Mouse (Mus musculus) retina, embryonic 14.5 days (tissue): ENCODE measurements around the gene Lrrc74a.
A peak's percentile ranks its signal among the peaks of the same experiment; 100 is the strongest.

Source experiments
- DNase-seq: peaks from one replicate; pipeline ENCODE4 v3.0.0-alpha.2; 2015; ENCODE audit warnings: low spot score

The Lrrc74a gene

GRCm38 (mm10) chr12:86734319-86734810 lies at the start of gene Lrrc74a:
Gene Lrrc74a (plus strand): TSS chr12:86734369.
- DNase-seq: no peak

GRCm38 (mm10) chr12:86685275-86685674 lies 48.9 kb upstream of the Lrrc74a start:
- DNase-seq: no peak

- no peak for DNase-seq
These were observed 47.4 kb upstream of the Lrrc74a start for GRCm38 (mm10) chr12:86686551-86687330.

GRCm38 (mm10) chr12:86687445-86687955 lies 46.7 kb upstream of the Lrrc74a start:
- no peak for DNase-seq

- DNase-seq: no peak
These were observed 46.1 kb upstream of the Lrrc74a start for GRCm38 (mm10) chr12:86687971-86688573.

- no peak for DNase-seq
These were observed 45.3 kb upstream of the Lrrc74a start for GRCm38 (mm10) chr12:86688917-86689316.

- DNase-seq: no peak
These were observed 43.3 kb upstream of the Lrrc74a start for GRCm38 (mm10) chr12:86690700-86691485.

- no peak for DNase-seq
These were observed 41.5 kb upstream of the Lrrc74a start for GRCm38 (mm10) chr12:86692471-86693356.

- DNase-seq: no peak
These were observed 40.8 kb upstream of the Lrrc74a start for GRCm38 (mm10) chr12:86693389-86693788.

GRCm38 (mm10) chr12:86694441-86694840 lies 39.7 kb upstream of the Lrrc74a start:
- no peak for DNase-seq

GRCm38 (mm10) chr12:86697996-86698395 lies 36.2 kb upstream of the Lrrc74a start:
- DNase-seq: peak; percentile 49

GRCm38 (mm10) chr12:86698537-86698936 lies 35.6 kb upstream of the Lrrc74a start:
- no peak for DNase-seq

GRCm38 (mm10) chr12:86699965-86700926 lies 33.9 kb upstream of the Lrrc74a start:
- peak; percentile 63 for DNase-seq

GRCm38 (mm10) chr12:86700927-86701310 lies 33.2 kb upstream of the Lrrc74a start:
- no peak for DNase-seq

- no peak for DNase-seq
These were observed 32.7 kb upstream of the Lrrc74a start for GRCm38 (mm10) chr12:86701491-86701890.

GRCm38 (mm10) chr12:86702690-86703089 lies 31.5 kb upstream of the Lrrc74a start:
- no peak for DNase-seq

GRCm38 (mm10) chr12:86705843-86706242 lies 28.3 kb upstream of the Lrrc74a start:
- no peak for DNase-seq

GRCm38 (mm10) chr12:86714026-86714425 lies 20.1 kb upstream of the Lrrc74a start:
- DNase-seq: peak; percentile 47

GRCm38 (mm10) chr12:86715401-86715800 lies 18.8 kb upstream of the Lrrc74a start:
- DNase-seq: peak; percentile 82

- no peak for DNase-seq
These were observed 17.2 kb upstream of the Lrrc74a start for GRCm38 (mm10) chr12:86716962-86717361.
